In the genomic region with DNA sequence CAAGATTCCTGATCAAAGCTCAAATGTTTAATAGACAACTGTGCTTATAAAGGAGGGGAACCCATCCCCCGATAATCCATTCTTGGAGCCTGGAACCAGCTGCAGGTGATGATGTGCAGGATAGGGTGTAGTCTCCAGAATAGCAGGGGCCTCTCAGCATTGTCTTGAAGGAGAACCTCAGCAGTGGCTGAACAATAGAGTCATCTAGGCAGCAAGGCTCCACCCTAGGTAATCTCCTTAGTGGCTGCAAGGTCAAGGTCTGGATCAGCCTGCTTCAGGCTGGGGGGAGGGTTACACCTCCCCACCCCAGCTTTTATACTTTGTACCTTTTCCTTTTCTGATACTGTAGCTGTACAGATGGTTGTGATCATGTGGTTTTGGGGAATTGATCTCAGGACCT, we compare ENCODE assay signal across 25 mouse cellular contexts.
DNase-seq lines count a peak whose midpoint lies in the region; TF ChIP-seq lines count a peak whose summit lies in the region.
"Had no signal": no experiment of that assay in that cellular context is flagged by ENCODE, and none has a peak within 500 bp of the region (broad histone marks: within the 10 kb centered on the region; RNA-seq: fewer than 3 reads in every experiment).

No protein-coding gene starts in this region.

- peaks cover 5% of the 10 kb centered on the region; the same call in 1 of the 2 replicates for H3K4me1 ChIP-seq in E14TG2a.4 (replicated peaks; ENCODE audit: low read depth, low read length)
- H3K4me1 ChIP-seq: embryonic facial prominence, embryonic 10.5 days; embryonic facial prominence, embryonic 12.5 days had no signal

- DNase-seq in ES-CJ7 (ENCODE audit: low read depth, low spot score) (peak; percentile 94), R1 (ENCODE audit: low read depth, low spot score) (peak; percentile 97), ZHBTc4 (ENCODE audit: low read depth, low spot score) (peak; percentile 84)
- no peak for DNase-seq in embryo, embryonic 9.5 days (ENCODE audit: extremely low spot score)
- DNase-seq in spleen, postnatal 36 days (ENCODE audit: low spot score in 2 of 2) = no peak
- DNase-seq in urinary bladder, adult 2 months (ENCODE audit: low spot score) = no peak
- no peak for DNase-seq in heart, postnatal 10 days
- DNase-seq: adrenal gland, adult 2 months; adrenal gland, postnatal 10 days; adrenal gland, postnatal 25 days; cerebellum, adult 11 months; cerebellum, adult 18-20 months; cerebellum, adult 8-10 months; cerebellum, adult 9-11 months; cerebellum, postnatal 14 days; cerebellum, postnatal 36 days; embryo, embryonic 11 days; forebrain, postnatal 0 days had no signal

- TF ChIP-seq CTCF in E14TG2a.4 (conservative IDR thresholded peaks at IDR 0.05; ENCODE audit: low read length) = no peak

- peaks cover 51% of the 10 kb centered on the region for H3K9me3 ChIP-seq in E14TG2a.4 (ENCODE audit: low read length)
- H3K9me3 ChIP-seq: embryonic facial prominence, embryonic 10.5 days; embryonic facial prominence, embryonic 12.5 days; forebrain, embryonic 13.5 days; forebrain, embryonic 15.5 days; G1E had no signal

- H3K27me3 ChIP-seq in E14TG2a.4 (ENCODE audit: insufficient read depth, low read length) = no peaks in the 10 kb centered on the region
- H3K27me3 ChIP-seq: embryonic facial prominence, embryonic 12.5 days; forebrain, embryonic 13.5 days; forebrain, embryonic 15.5 days; Patski had no signal

- peak overlapping the region; percentile 82 for H3K4me3 ChIP-seq in E14TG2a.4 (replicated peaks; ENCODE audit: low read length)
- H3K4me3 ChIP-seq: embryonic facial prominence, embryonic 10.5 days; embryonic facial prominence, embryonic 12.5 days; forebrain, embryonic 13.5 days; forebrain, embryonic 15.5 days had no signal

- intact Hi-C loops in heart, postnatal 10 days (cut with DNase I) = no loop called here

- H3K36me3 ChIP-seq in E14TG2a.4 (ENCODE audit: insufficient read depth, low read length) = peaks cover 31% of the 10 kb centered on the region
- H3K36me3 ChIP-seq: embryonic facial prominence, embryonic 10.5 days; embryonic facial prominence, embryonic 12.5 days; forebrain, embryonic 15.5 days; G1E had no signal

Comparison
In these comparisons a context has a peak if more than half of its experiments do, and no peak if none do; other contexts are left out.
1. DNase-seq: peak in ES-CJ7 (single experiment), R1 (single experiment) and ZHBTc4 (single experiment); none in embryo, embryonic 9.5 days (single experiment), spleen, postnatal 36 days (0 of 2), urinary bladder, adult 2 months (single experiment) and heart, postnatal 10 days (0 of 2).